Mouse (Mus musculus) lung, postnatal 0 days (tissue): Measurements from ENCODE around the gene Plxnd1. TPM values are rescaled to one million over a fixed set of nuclear protein-coding genes. Genes with fewer than 3 reads are reported as not detected.

Experiments used
- ATAC-seq: fragments of 200-750 bp; cut with Nextera tagmentation; 2 replicates; pipeline ENCODE4 v1.8.0; 2017; ENCODE audit warnings: moderate library complexity
- DNase-seq: peaks from one replicate; pipeline ENCODE4 v3.0.0-alpha.2; 2016; ENCODE audit warnings: low spot score
- H3K27ac ChIP-seq: fragments of 300-500 bp; sonication (generic); 2 replicates; pipeline ENCODE4 v1.5.1; 2014; ENCODE audit warnings: antibody characterized with exemption, mild to moderate bottlenecking, low read length, mixed read lengths
- H3K27me3 ChIP-seq: fragments of 300-500 bp; sonication (generic); replicated peaks from 2 replicates; pipeline ENCODE4 v1.6.1; 2014; ENCODE audit warnings: low read length, mixed read lengths; ENCODE audit not compliant: insufficient read depth
- H3K36me3 ChIP-seq: fragments of 300-500 bp; sonication (generic); 2 replicates; pipeline ENCODE4 v1.6.1; 2014; ENCODE audit warnings: low read length, mixed read lengths; ENCODE audit not compliant: insufficient read depth
- H3K4me1 ChIP-seq: fragments of 300-500 bp; sonication (generic); 2 replicates; pipeline ENCODE4 v1.6.1; 2014; ENCODE audit warnings: antibody characterized with exemption, low read depth, low read length, mixed read lengths; ENCODE audit not compliant: insufficient read depth
- H3K4me2 ChIP-seq: fragments of 300-500 bp; sonication (generic); replicated peaks from 2 replicates; pipeline ENCODE4 v1.6.1; 2014; ENCODE audit warnings: low read depth, mild to moderate bottlenecking, low read length, moderate library complexity, mixed read lengths
- H3K4me3 ChIP-seq: fragments of 300-500 bp; sonication (generic); 2 replicates; pipeline ENCODE4 v1.5.1; 2014; ENCODE audit warnings: low read depth, low read length
- H3K9ac ChIP-seq: fragments of 300-500 bp; sonication (generic); replicated peaks from 2 replicates; pipeline ENCODE4 v1.6.1; 2014; ENCODE audit warnings: low read depth, mild to moderate bottlenecking
- H3K9me3 ChIP-seq: fragments of 300-500 bp; sonication (generic); 2 replicates; pipeline ENCODE4 v1.6.1; 2016; ENCODE audit warnings: low read length, mixed read lengths
- CTCF ChIP-seq: IDR thresholded peaks from 2 replicates; pipeline ENCODE4 v1.5.1; 2016; ENCODE audit warnings: antibody characterized with exemption, mild to moderate bottlenecking
- EP300 ChIP-seq: IDR thresholded peaks from 2 replicates; pipeline ENCODE4 v1.6.1; 2016; ENCODE audit warnings: antibody characterized with exemption, mild to moderate bottlenecking, control low read depth
- WGBS: fragments of 180-500 bp; shearing (Covaris S2); extraction: QIAGEN DNeasy Blood & Tissue Kit; methylation state at CpG from one replicate; pipeline ENCODE4 v1.1.7; 2014; 5-methylcytosine and 5-hydroxymethylcytosine counted together
- polyA plus RNA-seq: library from polyadenylated mRNA; unstranded; fragments of >200 nt; fragmentation: Nextera tagmentation; extraction: Ambion mirVana; gene quantifications from 2 replicates; pipeline ENCODE4 v1.2.1, GENCODE M21; 2015

Gene Plxnd1
- polyA plus RNA-seq, 1 experiment from 2014 or later, result 26.9 TPM

GRCm38 (mm10) chr6:115978596-115978995, 16.2 kb downstream of the Plxnd1 start:
- ATAC-seq, result no peak
- no peak overlapping the region for H3K4me3 ChIP-seq
- no peaks in the 10 kb centered on the region for H3K27me3 ChIP-seq
- DNase-seq, result no peak
- 0 out of 2 replicates have a peak, but pooled peaks cover 3% of the 10 kb centered on the region for H3K4me1 ChIP-seq
- H3K27ac ChIP-seq, result no peak overlapping the region
- 68% methylated on average over 8 of the region's 8 CpGs for WGBS
- no peak overlapping the region for H3K4me2 ChIP-seq
- H3K36me3 ChIP-seq, result peaks cover 32% of the 10 kb centered on the region
- TF ChIP-seq CTCF (peak; percentile 48), EP300 (no peak)
- no peaks in the 10 kb centered on the region for H3K9me3 ChIP-seq
- no peak overlapping the region for H3K9ac ChIP-seq

DNA sequence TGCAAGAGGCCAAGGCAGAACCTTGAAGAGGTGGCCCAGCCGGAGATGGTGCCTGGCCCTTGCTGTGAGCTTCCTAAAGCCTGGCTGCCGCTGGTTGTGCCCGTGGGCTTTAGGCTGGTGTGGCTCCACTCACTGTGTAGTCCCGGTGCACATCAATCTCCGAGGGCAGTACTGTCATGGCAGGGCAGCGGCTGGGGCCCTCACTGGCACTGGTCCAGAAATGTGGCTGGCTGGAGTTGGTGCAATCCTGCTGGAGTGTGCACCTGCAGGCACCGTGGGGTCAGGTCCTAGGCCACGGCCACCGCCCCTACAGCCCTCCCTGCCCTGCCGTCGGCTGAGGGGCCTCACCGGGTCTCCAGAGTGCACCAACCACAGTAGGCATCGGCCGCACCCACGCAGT, 17.0 kb downstream of the Plxnd1 start:
- Histone ChIP-seq H3K27ac (no peak overlapping the region), H3K4me2 (no peak overlapping the region), H3K9me3 (no peaks in the 10 kb centered on the region), H3K36me3 (peaks cover 34% of the 10 kb centered on the region), H3K27me3 (no peaks in the 10 kb centered on the region), H3K4me3 (no peak overlapping the region), H3K4me1 (no peaks in the 10 kb centered on the region), H3K9ac (no peak overlapping the region)
- ATAC-seq, result no peak
- TF ChIP-seq CTCF (no peak), EP300 (no peak)
- DNase-seq, result no peak
- WGBS, result 69% methylated on average over 15 of the region's 15 CpGs

- DNase-seq (no peak), ATAC-seq (no peak)
- Histone ChIP-seq H3K4me3 (no peak overlapping the region), H3K4me1 (peaks cover 8% of the 10 kb centered on the region; the same call in 1 of the 2 replicates), H3K9ac (no peak overlapping the region), H3K27me3 (no peaks in the 10 kb centered on the region), H3K36me3 (peaks cover 34% of the 10 kb centered on the region), H3K9me3 (no peaks in the 10 kb centered on the region), H3K27ac (no peak overlapping the region), H3K4me2 (no peak overlapping the region)
- 78% methylated on average over 8 of the region's 8 CpGs for WGBS
- no peak for TF ChIP-seq CTCF
- no peak for TF ChIP-seq EP300
Observed at GRCm38 (mm10) chr6:115975606-115976005, 19.2 kb downstream of the Plxnd1 start.

GRCm38 (mm10) chr6:115973881-115974662, 20.7 kb downstream of the Plxnd1 start:
- Histone ChIP-seq H3K4me2 (no peak overlapping the region), H3K4me1 (peaks cover 8% of the 10 kb centered on the region; the same call in 1 of the 2 replicates), H3K4me3 (no peak overlapping the region), H3K9me3 (no peaks in the 10 kb centered on the region), H3K9ac (no peak overlapping the region), H3K36me3 (peaks cover 33% of the 10 kb centered on the region), H3K27ac (no peak overlapping the region), H3K27me3 (no peaks in the 10 kb centered on the region)
- no peak for TF ChIP-seq CTCF
- TF ChIP-seq EP300, result no peak
- DNase-seq (no peak), ATAC-seq (no peak)
- WGBS, result 81% methylated on average over 16 of the region's 16 CpGs

DNA sequence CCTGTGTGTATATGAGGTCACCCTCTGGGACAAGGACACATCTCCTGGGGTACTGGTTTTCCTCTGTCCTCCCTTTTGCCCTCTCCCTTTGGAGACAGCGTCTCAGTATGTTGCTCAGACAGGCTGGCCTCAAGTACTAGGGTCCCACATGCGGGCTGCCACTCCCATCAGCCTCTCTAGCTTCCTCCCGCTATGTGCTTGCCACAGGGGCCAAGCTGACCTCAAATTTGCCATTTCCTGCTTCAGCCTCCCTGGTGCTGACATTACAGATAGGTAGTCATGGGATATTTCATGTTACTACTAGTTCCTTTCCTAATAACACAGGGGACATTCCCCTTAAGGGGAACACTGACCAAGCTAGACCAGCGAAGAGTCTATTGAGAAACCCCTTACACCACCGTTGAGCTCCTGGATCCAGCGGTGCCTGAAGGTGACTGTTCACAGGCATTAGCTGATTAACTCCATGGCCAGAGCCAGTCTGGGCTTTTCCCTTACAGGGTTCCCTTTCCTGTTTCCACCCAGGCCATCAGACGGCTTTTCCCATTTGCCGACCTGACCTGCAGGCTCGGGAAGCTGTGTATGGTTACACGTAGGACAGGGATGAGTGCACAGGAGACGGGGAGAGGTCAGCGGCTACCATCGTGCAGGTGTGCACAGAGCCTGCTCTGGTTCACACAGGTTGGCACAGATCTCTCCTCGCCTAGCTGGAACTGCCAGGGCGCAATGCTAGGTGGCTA, 21.5 kb downstream of the Plxnd1 start:
- Histone ChIP-seq H3K27me3 (no peaks in the 10 kb centered on the region), H3K27ac (no peak overlapping the region), H3K4me1 (peaks cover 8% of the 10 kb centered on the region; the same call in 1 of the 2 replicates), H3K9me3 (no peaks in the 10 kb centered on the region), H3K36me3 (peaks cover 38% of the 10 kb centered on the region), H3K9ac (no peak overlapping the region), H3K4me2 (no peak overlapping the region), H3K4me3 (no peak overlapping the region)
- no peak for ATAC-seq
- DNase-seq, result no peak
- no peak for TF ChIP-seq CTCF
- no peak for TF ChIP-seq EP300
- 77% methylated on average over 15 of the region's 15 CpGs for WGBS

DNA sequence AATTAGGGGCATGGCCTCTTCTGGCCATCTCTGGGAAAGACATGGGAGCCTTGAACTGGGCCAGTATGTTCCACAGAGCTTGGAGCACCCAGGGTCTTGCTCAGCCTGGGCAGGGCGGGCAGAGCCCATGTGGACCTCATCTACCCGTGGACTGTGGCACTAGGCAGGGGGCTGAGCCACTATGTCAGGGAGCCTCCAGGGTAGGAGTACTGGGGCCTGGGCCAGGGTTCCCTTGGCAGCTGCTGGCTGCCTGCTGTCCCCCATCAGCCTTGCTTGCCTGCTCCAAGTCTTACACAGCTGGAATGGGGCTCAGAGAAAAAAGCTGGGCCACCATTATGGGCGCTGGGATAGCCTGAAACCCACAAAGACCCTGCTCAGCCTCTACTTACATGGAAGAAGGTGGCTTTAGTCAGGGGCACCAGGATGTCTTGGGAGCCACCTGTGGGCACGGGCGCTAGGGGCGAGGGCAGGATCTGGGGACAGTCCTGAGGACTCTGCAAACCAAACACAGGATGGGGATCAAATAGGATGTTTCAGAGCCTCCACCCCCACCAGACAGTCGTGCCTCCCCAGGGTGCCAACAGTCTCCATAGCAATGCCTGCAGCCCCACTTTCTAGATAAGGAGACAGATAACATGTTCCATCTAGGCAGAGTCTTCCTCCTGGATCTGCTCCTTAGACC, 22.6 kb downstream of the Plxnd1 start:
- no peak overlapping the region for H3K4me2 ChIP-seq
- H3K9ac ChIP-seq, result no peak overlapping the region
- ATAC-seq, result peak; percentile 42
- H3K27ac ChIP-seq, result no peak overlapping the region
- no peaks in the 10 kb centered on the region for H3K9me3 ChIP-seq
- H3K4me3 ChIP-seq, result no peak overlapping the region
- TF ChIP-seq EP300 (no peak), CTCF (no peak)
- no peaks in the 10 kb centered on the region for H3K27me3 ChIP-seq
- H3K4me1 ChIP-seq, result peaks cover 8% of the 10 kb centered on the region; the same call in 1 of the 2 replicates
- 59% methylated on average over 7 of the region's 7 CpGs for WGBS
- DNase-seq, result no peak
- peaks cover 42% of the 10 kb centered on the region for H3K36me3 ChIP-seq
